Comparison of ENCODE assay signal across 8 mouse cellular contexts in the genomic region with DNA sequence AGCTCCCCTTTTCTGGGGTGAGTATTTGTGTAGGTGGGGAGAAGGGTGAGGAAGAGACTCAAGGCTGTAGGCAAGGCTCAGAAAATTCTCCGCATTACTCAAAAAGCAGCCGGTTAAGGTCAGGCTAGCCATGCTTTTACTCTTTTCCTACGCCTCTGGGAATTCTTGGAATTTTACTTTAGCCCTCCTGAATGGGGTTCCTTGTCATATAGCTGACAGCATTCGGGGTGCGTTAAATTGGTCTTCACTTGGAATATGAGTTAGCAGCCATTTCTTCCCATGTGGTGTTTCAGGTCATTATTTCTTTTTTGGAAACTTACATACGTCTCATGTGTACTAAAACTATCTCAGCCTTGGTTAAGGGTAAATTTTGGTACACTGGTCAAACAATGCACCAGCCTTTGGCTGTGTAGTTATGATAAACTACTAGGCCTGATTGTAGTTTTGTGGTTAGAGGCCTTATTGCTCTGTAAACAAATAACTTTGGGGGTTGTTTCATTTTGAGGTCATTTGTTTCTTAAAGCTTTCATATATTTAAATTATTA. TPM values are rescaled to one million over a fixed set of nuclear protein-coding genes. Genes with fewer than 3 reads are reported as not detected.
DNase-seq lines count a peak whose midpoint lies in the region; ATAC-seq and TF ChIP-seq lines count a peak whose summit lies in the region.

No protein-coding gene starts in this region.

- TF ChIP-seq CTCF in kidney, postnatal 0 days (IDR thresholded peaks at IDR 0.05; ENCODE audit: low read depth): no peak
- no peak for TF ChIP-seq CTCF in hindbrain, postnatal 0 days (IDR thresholded peaks at IDR 0.05; ENCODE audit: low read depth)

- no peak for ATAC-seq in kidney, postnatal 0 days (replicated peaks; ENCODE audit: low FRiP score, low read depth)
- no peak for ATAC-seq in hindbrain, postnatal 0 days

- no peaks in the 10 kb centered on the region for H3K36me3 ChIP-seq in kidney, postnatal 0 days (ENCODE audit: insufficient read depth, low read length)
- no peaks in the 10 kb centered on the region for H3K36me3 ChIP-seq in hindbrain, postnatal 0 days (ENCODE audit: insufficient read depth, low read length)

- no peaks in the 10 kb centered on the region for H3K27me3 ChIP-seq in kidney, postnatal 0 days (ENCODE audit: insufficient read depth, low read length)
- no peaks in the 10 kb centered on the region for H3K27me3 ChIP-seq in hindbrain, postnatal 0 days (ENCODE audit: insufficient read depth, low read length)

- WGBS in kidney, postnatal 0 days: 6% methylated on average over 6 of the region's 6 CpGs
- 8% methylated on average over 6 of the region's 6 CpGs for WGBS in hindbrain, postnatal 0 days

- no peaks in the 10 kb centered on the region for H3K9me3 ChIP-seq in kidney, postnatal 0 days (replicated peaks; ENCODE audit: low read length)
- no peaks in the 10 kb centered on the region for H3K9me3 ChIP-seq in hindbrain, postnatal 0 days (ENCODE audit: low read length)

- peak overlapping the region; percentile 91; the same call in 1 of the 2 replicates for H3K27ac ChIP-seq in kidney, postnatal 0 days
- no peak overlapping the region for H3K27ac ChIP-seq in hindbrain, postnatal 0 days

- peak overlapping the region; percentile 92 for H3K9ac ChIP-seq in kidney, postnatal 0 days (ENCODE audit: low read depth, low read length)
- peak overlapping the region; percentile 86; the same call in 1 of the 2 replicates for H3K9ac ChIP-seq in hindbrain, postnatal 0 days (replicated peaks; ENCODE audit: low read length)

- 0 out of 2 replicates have a peak, but pooled peaks cover 3% of the 10 kb centered on the region for H3K4me1 ChIP-seq in kidney, postnatal 0 days (replicated peaks; ENCODE audit: insufficient read depth, low read length)
- H3K4me1 ChIP-seq in hindbrain, postnatal 0 days (ENCODE audit: insufficient read depth, low read length): peaks cover 6% of the 10 kb centered on the region; the same call in 1 of the 2 replicates

- peak overlapping the region; percentile 87 for H3K4me3 ChIP-seq in kidney, postnatal 0 days (replicated peaks; ENCODE audit: low read depth, low read length)
- peak overlapping the region; percentile 66 for H3K4me3 ChIP-seq in hindbrain, postnatal 0 days (ENCODE audit: low read length)

- H3K4me2 ChIP-seq in kidney, postnatal 0 days (ENCODE audit: low read length): peak overlapping the region; percentile 61
- peak overlapping the region; percentile 60 for H3K4me2 ChIP-seq in hindbrain, postnatal 0 days (ENCODE audit: low read depth, low read length)

- no peak for DNase-seq in kidney, postnatal 0 days (ENCODE audit: low spot score)
- DNase-seq in kidney, postnatal 4 days: no peak
- DNase-seq in c-Kit-positive CD71-positive TER-119-positive erythroid progenitor cells, embryonic 14.5 days (ENCODE audit: low spot score): peak; percentile 34
- no peak for DNase-seq in hindbrain, postnatal 0 days (ENCODE audit: low spot score)
- peak; percentile 33 for DNase-seq in naive thymus-derived CD4-positive, alpha-beta T cell, adult 2 months (ENCODE audit: low read depth)
- DNase-seq in ovary, postnatal 14 days (ENCODE audit: low spot score): no peak
- DNase-seq in urinary bladder, postnatal 25 days (ENCODE audit: low spot score): no peak
- DNase-seq in adrenal gland, postnatal 10 days: no peak

RNA-seq across cellular contexts. Expression of gene Mpp6, which starts 1.1 kb away (rescaled TPM):
- 94.5 and 96.1 TPM in 2 replicates for polyA plus RNA-seq in kidney, postnatal 0 days (2015; fragmentation: Nextera tagmentation; extraction: Ambion mirVana)
- 41.3 and 55.6 TPM in 2 replicates for total RNA-seq in hindbrain, postnatal 0 days (2014; rRNA removed)
- 63.1 and 64.1 TPM in 2 replicates for polyA plus RNA-seq in hindbrain, postnatal 0 days (2015; fragmentation: Nextera tagmentation; extraction: Ambion mirVana)
- total RNA-seq in adrenal gland, postnatal 10 days (2021): 10 to 100 TPM; 59.2 to 60.7 TPM

Comparison
In these comparisons a context has a peak if more than half of its experiments do, and no peak if none do; other contexts are left out.
1. DNase-seq: peak in c-Kit-positive CD71-positive TER-119-positive erythroid progenitor cells, embryonic 14.5 days (single experiment) and naive thymus-derived CD4-positive, alpha-beta T cell, adult 2 months (single experiment); none in kidney, postnatal 0 days (single experiment), kidney, postnatal 4 days (0 of 2), hindbrain, postnatal 0 days (single experiment), ovary, postnatal 14 days (single experiment), urinary bladder, postnatal 25 days (single experiment) and adrenal gland, postnatal 10 days (single experiment).